Mouse (Mus musculus) large intestine, adult 2 months (tissue): ENCODE results near the gene Gja3. TPM values are rescaled to one million over a fixed set of nuclear protein-coding genes. Genes with fewer than 3 reads are reported as not detected.
"Not testable (repeated sequence)": the region's sequence is repeated elsewhere in the genome, so short reads cannot be mapped to it uniquely, and the experiment has no call there.

Experiments
- DNase-seq: peaks from one replicate; pipeline ENCODE4 v3.0.0-alpha.2; 2012; ENCODE audit warnings: low read depth, low spot score
- WGBS: fragments of 180-500 bp; shearing (Covaris S2); methylation state at CpG from one replicate; pipeline ENCODE4 v1.1.7; 2018; 5-methylcytosine and 5-hydroxymethylcytosine counted together
- polyA plus RNA-seq: library from polyadenylated mRNA; depleted of rRNA; stranded (reverse); fragments of >200 nt; gene quantifications from 2 replicates; pipeline ENCODE4 v1.2.3, GENCODE M21; 2012; rRNA removed

Gene Gja3
- polyA plus RNA-seq, 1 experiment = not detected

- WGBS = 24% methylated on average over 1 of the region's 1 CpGs
- DNase-seq = no peak
Observed at GRCm38 (mm10) chr14:57041439-57041838, 16.5 kb downstream of the Gja3 start.

GRCm38 (mm10) chr14:57034926-57035498 is 22.9 kb downstream of the Gja3 start:
- no peak for DNase-seq
- 52% methylated on average over 6 of the region's 6 CpGs for WGBS

GRCm38 (mm10) chr14:57034135-57034534 is 23.8 kb downstream of the Gja3 start:
- 25% methylated on average over 9 of the region's 9 CpGs for WGBS
- DNase-seq = no peak

GRCm38 (mm10) chr14:57032850-57033249 is 25.1 kb downstream of the Gja3 start:
- DNase-seq = no peak
- 35% methylated on average over 3 of the region's 3 CpGs for WGBS

- whole genome bisulfite sequencing = 88% methylated on average over 2 of the region's 2 CpGs
- DNase-seq = no peak
Observed at GRCm38 (mm10) chr14:57018436-57018835, 39.5 kb downstream of the Gja3 start.

- not testable (repeated sequence) for DNase-seq
Observed at GRCm38 (mm10) chr14:57016806-57017205, 41.1 kb downstream of the Gja3 start.

GRCm38 (mm10) chr14:56988621-56989020 is 69.3 kb downstream of the Gja3 start:
- no peak for DNase-seq

More at GRCm38 (mm10) chr14:56988621-56989020, 69.3 kb downstream of the Gja3 start:
- WGBS = 43% methylated on average over 4 of the region's 4 CpGs

Other genes starting within 250 kb of the Gja3 start
- gene Zmym5, start 246.4 kb downstream of the Gja3 start, polyA plus RNA-seq = 3.2 and 5.7 TPM in 2 replicates
- 3.8 and 8.4 TPM in 2 replicates for gene Zmym2, start 171.4 kb downstream of the Gja3 start, polyA plus RNA-seq
- gene Gjb2, start 46.6 kb upstream of the Gja3 start, polyA plus RNA-seq = 9.9 and 12.6 TPM in 2 replicates
- not detected in 2 replicates for gene Gm4491, start 57.8 kb upstream of the Gja3 start, polyA plus RNA-seq
- not detected in 2 replicates for gene Gjb6, start 75.5 kb upstream of the Gja3 start, polyA plus RNA-seq